Mouse (Mus musculus) CH12.LX (cell line): ENCODE measurements around the gene Slc39a1. TPM values are rescaled to one million over a fixed set of nuclear protein-coding genes. Genes with fewer than 3 reads are reported as not detected.
A peak's percentile ranks its signal among the peaks of the same experiment; 100 is the strongest.

Source experiments
- DNase-seq: peaks from one replicate; pipeline ENCODE4 v3.0.0-alpha.2; 2013; ENCODE audit errors: extremely low read depth
- H3K27ac ChIP-seq: 2 replicates; pipeline ENCODE4 v1.5.1; 2012; ENCODE audit warnings: low read depth, mild to moderate bottlenecking, control low read depth, moderate library complexity; ENCODE audit not compliant: insufficient read depth
- H3K27me3 ChIP-seq: replicated peaks from 2 replicates; pipeline ENCODE3; 2012; ENCODE audit warnings: inconsistent platforms
- H3K36me3 ChIP-seq, 2 experiments: replicated peaks in 1 of 2; 2 replicates each; pipeline versions ENCODE3 to v1.6.1; 2012; ENCODE audit warnings: inconsistent platforms in 1 of 2, low read length in 1 of 2, mild to moderate bottlenecking in 1 of 2, mixed read lengths in 1 of 2, moderate library complexity in 1 of 2; ENCODE audit not compliant: control insufficient read depth in 1 of 2, insufficient read depth in 1 of 2
- H3K4me1 ChIP-seq, 2 experiments: 2 replicates each; pipeline ENCODE4 v1.6.1; 2012; ENCODE audit warnings: inconsistent platforms in 1 of 2, moderate library complexity in 1 of 2; ENCODE audit not compliant: insufficient read depth in 2 of 2, control insufficient read depth in 1 of 2
- H3K4me2 ChIP-seq: 2 replicates; pipeline ENCODE4 v1.6.1; 2012; ENCODE audit warnings: low read depth, mild to moderate bottlenecking, control low read depth; ENCODE audit not compliant: poor library complexity, insufficient read depth, severe bottlenecking
- H3K4me3 ChIP-seq, 3 experiments: fragments of 150-350 bp in 1 of 3; sonication (generic) in 1 of 3; replicated peaks in 1 of 3; 2 replicates each; pipeline versions ENCODE3 to v1.5.1; 2011 to 2012; ENCODE audit warnings: low read depth in 2 of 3, low read length in 2 of 3, mild to moderate bottlenecking in 2 of 3, moderate library complexity in 2 of 3, control low read depth in 1 of 3, improper control_type of control experiment in 1 of 3, inconsistent platforms in 1 of 3, mixed read lengths in 1 of 3; ENCODE audit not compliant: poor library complexity in 1 of 3
- H3K79me2 ChIP-seq: replicated peaks from 2 replicates; pipeline ENCODE4 v1.6.1; 2012; ENCODE audit warnings: mild to moderate bottlenecking, moderate library complexity; ENCODE audit not compliant: control insufficient read depth, poor library complexity, insufficient read depth, severe bottlenecking; ENCODE audit errors: extremely low read depth
- H3K9ac ChIP-seq: 2 replicates; pipeline ENCODE4 v1.6.1; 2012; ENCODE audit warnings: low read depth, mild to moderate bottlenecking, control low read depth, moderate library complexity; ENCODE audit not compliant: insufficient read depth
- H3K9me3 ChIP-seq: replicated peaks from 2 replicates; pipeline ENCODE3; 2012; ENCODE audit warnings: low read length, inconsistent platforms, mixed read lengths
- BHLHE40 ChIP-seq: IDR thresholded peaks from 2 replicates; pipeline ENCODE4 v1.6.1; 2011; ENCODE audit warnings: mild to moderate bottlenecking, low read depth, low read length, improper control_type of control experiment
- CHD1 ChIP-seq: IDR thresholded peaks from 2 replicates; pipeline ENCODE4 v1.6.1; 2012; ENCODE audit warnings: low read depth, low read length, improper control_type of control experiment, inconsistent platforms
- CHD2 ChIP-seq: IDR thresholded peaks from 2 replicates; pipeline ENCODE4 v1.6.1; 2011; ENCODE audit warnings: low read length, improper control_type of control experiment
- CTCF ChIP-seq, 2 experiments: IDR thresholded peaks in 1 of 2; conservative IDR thresholded peaks in 1 of 2; 2 replicates each; pipeline ENCODE4 v1.5.1; 2011 to 2012; ENCODE audit warnings: low read depth in 2 of 2, low read length in 2 of 2, improper control_type of control experiment in 1 of 2, inconsistent platforms in 1 of 2, mild to moderate bottlenecking in 1 of 2, moderate library complexity in 1 of 2
- E2F4 ChIP-seq: IDR thresholded peaks from 2 replicates; pipeline ENCODE4 v1.6.1; 2011; ENCODE audit warnings: low read depth, low read length, improper control_type of control experiment; ENCODE audit not compliant: insufficient replicate concordance
- ELF1 ChIP-seq: IDR thresholded peaks from 2 replicates; pipeline ENCODE4 v1.6.1; 2014; ENCODE audit warnings: low read depth, mild to moderate bottlenecking, inconsistent platforms, low read length, improper control_type of control experiment
- EP300 ChIP-seq: IDR thresholded peaks from 2 replicates; pipeline ENCODE4 v1.6.1; 2011; ENCODE audit warnings: low read length, improper control_type of control experiment
- ETS1 ChIP-seq: conservative IDR thresholded peaks from 2 replicates; pipeline ENCODE4 v1.6.1; 2012; ENCODE audit warnings: low read depth, mild to moderate bottlenecking, inconsistent platforms, low read length, improper control_type of control experiment, moderate library complexity
- GABPA ChIP-seq: IDR thresholded peaks from 2 replicates; pipeline ENCODE4 v1.6.1; 2012; ENCODE audit warnings: low read depth, low read length, improper control_type of control experiment, inconsistent platforms; ENCODE audit not compliant: insufficient replicate concordance
- HCFC1 ChIP-seq: IDR thresholded peaks from 2 replicates; pipeline ENCODE4 v1.6.1; 2012; ENCODE audit warnings: low read depth, mild to moderate bottlenecking, inconsistent platforms, low read length, improper control_type of control experiment
- IRF4 ChIP-seq: IDR thresholded peaks from 2 replicates; pipeline ENCODE4 v1.6.1; 2014; ENCODE audit warnings: low read depth, mild to moderate bottlenecking, inconsistent platforms, low read length, improper control_type of control experiment
- JUN ChIP-seq: IDR thresholded peaks from 2 replicates; pipeline ENCODE4 v1.6.1; 2011; ENCODE audit warnings: low read depth, mild to moderate bottlenecking, low read length, improper control_type of control experiment, moderate library complexity; ENCODE audit not compliant: insufficient read depth
- JUND ChIP-seq: conservative IDR thresholded peaks from 2 replicates; pipeline ENCODE4 v1.6.1; 2011; ENCODE audit warnings: low read depth, low read length, improper control_type of control experiment
- KAT2A ChIP-seq: IDR thresholded peaks from 2 replicates; pipeline ENCODE4 v1.6.1; 2012; ENCODE audit warnings: low read length, improper control_type of control experiment, inconsistent platforms; ENCODE audit not compliant: insufficient replicate concordance
- MAFK ChIP-seq: IDR thresholded peaks from 2 replicates; pipeline ENCODE4 v1.6.1; 2011; ENCODE audit warnings: low read length, improper control_type of control experiment; ENCODE audit not compliant: insufficient replicate concordance
- MAX ChIP-seq: IDR thresholded peaks from 2 replicates; pipeline ENCODE4 v1.6.1; 2011; ENCODE audit warnings: low read length, improper control_type of control experiment
- MAZ ChIP-seq: IDR thresholded peaks from 2 replicates; pipeline ENCODE4 v1.6.1; 2012; ENCODE audit warnings: low read depth, mild to moderate bottlenecking, inconsistent platforms, low read length, improper control_type of control experiment, moderate library complexity
- MEF2A ChIP-seq: IDR thresholded peaks from 2 replicates; pipeline ENCODE4 v1.6.1; 2014; ENCODE audit warnings: low read depth, mild to moderate bottlenecking, inconsistent platforms, low read length, improper control_type of control experiment, borderline replicate concordance
- MXI1 ChIP-seq: IDR thresholded peaks from 2 replicates; pipeline ENCODE4 v1.6.1; 2011; ENCODE audit warnings: mild to moderate bottlenecking, low read depth, low read length, improper control_type of control experiment
- MYC ChIP-seq: IDR thresholded peaks from 2 replicates; pipeline ENCODE4 v1.6.1; 2011; ENCODE audit warnings: low read depth, mild to moderate bottlenecking, improper control_type of control experiment, low read length
- NELFE ChIP-seq: IDR thresholded peaks from 2 replicates; pipeline ENCODE4 v1.6.1; 2011; ENCODE audit warnings: low read depth, low read length, improper control_type of control experiment
- NRF1 ChIP-seq: IDR thresholded peaks from 2 replicates; pipeline ENCODE4 v1.6.1; 2014; ENCODE audit warnings: low read depth, mild to moderate bottlenecking, inconsistent platforms, low read length, improper control_type of control experiment, moderate library complexity
- PAX5 ChIP-seq: IDR thresholded peaks from 2 replicates; pipeline ENCODE4 v1.6.1; 2012; ENCODE audit warnings: low read length, inconsistent platforms, mixed read lengths
- POLR2A ChIP-seq: IDR thresholded peaks from 2 replicates; pipeline ENCODE4 v1.6.1; 2011; ENCODE audit warnings: low read depth, mild to moderate bottlenecking, improper control_type of control experiment, low read length
- POLR2AphosphoS2 ChIP-seq: IDR thresholded peaks from 2 replicates; pipeline ENCODE4 v1.6.1; 2011; ENCODE audit warnings: low read depth, low read length, improper control_type of control experiment
- RAD21 ChIP-seq: IDR thresholded peaks from 2 replicates; pipeline ENCODE4 v1.6.1; 2011; ENCODE audit warnings: low read depth, mild to moderate bottlenecking, low read length, improper control_type of control experiment, moderate library complexity
- RCOR1 ChIP-seq: conservative IDR thresholded peaks from 2 replicates; pipeline ENCODE4 v1.6.1; 2012; ENCODE audit warnings: low read depth, mild to moderate bottlenecking, inconsistent platforms, low read length, improper control_type of control experiment
- SIN3A ChIP-seq: IDR thresholded peaks from 2 replicates; pipeline ENCODE4 v1.6.1; 2012; ENCODE audit warnings: low read length, improper control_type of control experiment, inconsistent platforms
- SMC3 ChIP-seq: IDR thresholded peaks from 2 replicates; pipeline ENCODE4 v1.6.1; 2011; ENCODE audit warnings: low read depth, low read length, improper control_type of control experiment
- TBP ChIP-seq: conservative IDR thresholded peaks from 2 replicates; pipeline ENCODE4 v1.6.1; 2011; ENCODE audit warnings: low read depth, low read length, improper control_type of control experiment
- TCF12 ChIP-seq: IDR thresholded peaks from 2 replicates; pipeline ENCODE4 v1.6.1; 2014; ENCODE audit warnings: low read depth, mild to moderate bottlenecking, inconsistent platforms, low read length, improper control_type of control experiment
- UBTF ChIP-seq: IDR thresholded peaks from 2 replicates; pipeline ENCODE4 v1.6.1; 2012; ENCODE audit warnings: low read depth, mild to moderate bottlenecking, inconsistent platforms, low read length, improper control_type of control experiment, moderate library complexity
- USF1 ChIP-seq: IDR thresholded peaks from 2 replicates; pipeline ENCODE4 v1.6.1; 2014; ENCODE audit warnings: low read depth, mild to moderate bottlenecking, inconsistent platforms, low read length, improper control_type of control experiment
- USF2 ChIP-seq: conservative IDR thresholded peaks from 2 replicates; pipeline ENCODE4 v1.6.1; 2011; ENCODE audit warnings: low read depth, low read length, improper control_type of control experiment
- ZC3H11A ChIP-seq: IDR thresholded peaks from 2 replicates; pipeline ENCODE4 v1.6.1; 2012; ENCODE audit warnings: low read depth, mild to moderate bottlenecking, inconsistent platforms, low read length, improper control_type of control experiment
- ZKSCAN1 ChIP-seq: IDR thresholded peaks from 2 replicates; pipeline ENCODE4 v1.6.1; 2012; ENCODE audit warnings: low read depth, inconsistent platforms, low read length, improper control_type of control experiment, borderline replicate concordance
- ZMIZ1 ChIP-seq: IDR thresholded peaks from 2 replicates; pipeline ENCODE4 v1.6.1; 2012; ENCODE audit warnings: low read depth, mild to moderate bottlenecking, inconsistent platforms, low read length, improper control_type of control experiment
- ZNF384 ChIP-seq: IDR thresholded peaks from 2 replicates; pipeline ENCODE4 v1.6.1; 2012; ENCODE audit warnings: low read depth, low read length, improper control_type of control experiment, inconsistent platforms
- dilution Hi-C: fragments of 300-500 bp; cut with MboI; formaldehyde crosslinking; loops from 2 replicates; pipeline ENCODE4 v1.14.3; 2020; ENCODE audit warnings: low sequenced_read_pairs; ENCODE audit not compliant: extremely low pct_unique_long_range_greater_than_20kb, extremely low pct_ligation_motif_present
- in situ Hi-C: fragments of 300-500 bp; cut with MboI; formaldehyde crosslinking; loops from 3 replicates; pipeline ENCODE4 v1.14.3; 2019; ENCODE audit warnings: low sequenced_read_pairs, low pct_ligation_motif_present, low pct_unique_long_range_greater_than_20kb, mixed read lengths
- polyA plus RNA-seq: library from polyadenylated mRNA; unstranded; fragments of >175 nt; gene quantifications from 2 replicates; pipeline ENCODE4 v1.2.1, GENCODE M21; 2012; ENCODE audit warnings: low read depth; ENCODE audit not compliant: insufficient read length
- total RNA-seq, 2 experiments: library from RNA; depleted of rRNA; stranded (reverse); fragments of 300-350 nt in 1 of 2; fragments of >200 nt in 1 of 2; gene quantifications; 2 replicates each; pipeline ENCODE4 v1.2.3; 2012 to 2014

Gene Slc39a1
- total and polyA plus RNA-seq, 3 experiments, result 23.8 to 42.2 (median 40.7) TPM

DNA sequence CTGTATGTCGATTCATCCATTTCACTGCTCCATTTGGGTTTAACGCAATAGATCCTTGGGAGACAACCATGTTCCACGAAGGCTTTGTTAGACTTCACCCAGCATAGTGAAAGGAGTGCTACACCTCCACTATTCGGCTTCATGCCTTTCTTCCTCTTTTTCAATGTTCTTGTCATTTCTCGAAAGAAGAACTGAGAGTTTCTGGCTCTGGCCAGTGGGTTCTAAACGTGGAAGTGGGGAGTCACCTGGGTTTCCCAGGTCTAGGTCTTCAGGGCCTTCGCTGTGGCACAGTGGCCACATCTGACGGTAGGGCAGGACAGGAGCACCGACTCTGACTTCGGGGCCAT lies 16.7 kb downstream of the Slc39a1 start:
- Histone ChIP-seq H3K9ac (peak overlapping the region; percentile 99; the same call in 1 of the 2 replicates), H3K4me2 (peak overlapping the region; percentile 62), H3K36me3 (peaks cover 57 to 69% of the 10 kb centered on the region in 2 experiments), H3K4me3 (peak overlapping the region in 2 of 3 experiments; percentile 72 to 76), H3K79me2 (peaks cover 28% of the 10 kb centered on the region), H3K4me1 (peaks cover 31 to 67% of the 10 kb centered on the region in 2 experiments), H3K27ac (peak overlapping the region; percentile 97), H3K27me3 (no peaks in the 10 kb centered on the region), H3K9me3 (no peaks in the 10 kb centered on the region)
- in situ Hi-C loops, result no loop called here
- dilution Hi-C loops, result no loop called here
- TF ChIP-seq GABPA (no peak), CHD2 (peak; percentile 94), ETS1 (peak; percentile 91), ZC3H11A (no peak), ZMIZ1 (peak; percentile 61), EP300 (peak; percentile 100), MAFK (peak; percentile 77), NRF1 (peak; percentile 30; the same call in 1 of the 2 replicates), PAX5 (no peak), MAX (peak; percentile 79), UBTF (peak; percentile 88; the same call in 1 of the 2 replicates), USF2 (0 out of 2 replicates have a peak, but pooled peaks have one; percentile 7), USF1 (no peak), ELF1 (peak; percentile 73), ZKSCAN1 (no peak; the same call in 1 of the 2 replicates), TCF12 (peak; percentile 99), E2F4 (0 out of 2 replicates have a peak, but pooled peaks have one; percentile 59), ZNF384 (peak; percentile 58), POLR2A (peak; percentile 47; the same call in 1 of the 2 replicates), MYC (peak; percentile 92), HCFC1 (peak; percentile 46; the same call in 1 of the 2 replicates), NELFE (no peak), CHD1 (no peak; the same call in 1 of the 2 replicates), IRF4 (peak; percentile 100), KAT2A (0 out of 2 replicates have a peak, but pooled peaks have one; percentile 78), JUN (peak; percentile 40; the same call in 1 of the 2 replicates), JUND (peak; percentile 32; the same call in 1 of the 2 replicates), MAZ (peak; percentile 83), SIN3A (peak; percentile 96), TBP (peak; percentile 75; the same call in 1 of the 2 replicates), CTCF (conservative IDR thresholded peaks at IDR 0.05 in 1 of 2, IDR thresholded peaks at IDR 0.05 in 1 of 2; ENCODE audit: low read depth in 2 of 2, low read length in 2 of 2) (no peak), POLR2AphosphoS2 (peak; percentile 37; the same call in 1 of the 2 replicates), MXI1 (peak; percentile 88), MEF2A (peak; percentile 96), RCOR1 (peak; percentile 99), BHLHE40 (peak; percentile 84), SMC3 (no peak), RAD21 (no peak; the same call in 1 of the 2 replicates)
- DNase-seq, result peak; percentile 87
